Mouse (Mus musculus): ENCODE data around the gene Echs1. TPM values are rescaled to one million over a fixed set of nuclear protein-coding genes. Genes with fewer than 3 reads are reported as not detected.

The Echs1 gene
- total RNA-seq, 2 experiments from 2014 or later = 116 to 201 TPM

DNA sequence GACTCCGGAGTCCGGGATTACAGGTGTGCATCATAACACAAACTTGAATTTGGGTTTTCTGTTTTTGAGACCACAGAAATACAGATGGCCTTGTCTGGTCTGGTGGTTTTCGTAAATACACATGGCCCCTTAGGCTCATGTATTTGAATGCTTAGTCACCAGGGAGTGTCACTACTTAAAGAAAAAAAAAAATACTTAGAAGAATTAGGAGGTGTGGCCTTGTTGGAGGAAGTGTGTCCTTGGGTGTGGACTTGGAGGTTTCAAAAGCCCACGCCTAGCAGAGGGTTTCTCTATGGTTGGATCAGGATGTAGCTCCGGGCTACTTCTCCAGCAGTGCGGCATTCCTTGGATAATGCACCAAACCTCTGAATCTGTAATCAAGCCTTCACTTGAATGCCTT lies 38.6 kb downstream of the Echs1 start:
- Histone ChIP-seq H3K4me3 (no peak overlapping the region), H3K27ac (no peak overlapping the region)
- intact Hi-C loops (cut with DNase I) = loop anchor here (1.0 to 10.0 kb wide), 2 partner anchors 64 to 757 kb away; partner anchors contain the start of gene Urah
- DNase-seq = no peak
- TF ChIP-seq CTCF (IDR thresholded peaks at IDR 0.05) = no peak

GRCm38 (mm10) chr7:140070042-140070711 lies 46.1 kb downstream of the Echs1 start:
- Histone ChIP-seq H3K4me3 (peak overlapping the region; percentile 60), H3K27ac (no peak overlapping the region)
- TF ChIP-seq CTCF (IDR thresholded peaks at IDR 0.05) = no peak
- intact Hi-C loops (cut with DNase I) = loop anchor here (10.0 kb wide), 1 partner anchor 765 kb away; the partner anchor contains the start of gene Urah
- DNase-seq = peak; percentile 26

DNA sequence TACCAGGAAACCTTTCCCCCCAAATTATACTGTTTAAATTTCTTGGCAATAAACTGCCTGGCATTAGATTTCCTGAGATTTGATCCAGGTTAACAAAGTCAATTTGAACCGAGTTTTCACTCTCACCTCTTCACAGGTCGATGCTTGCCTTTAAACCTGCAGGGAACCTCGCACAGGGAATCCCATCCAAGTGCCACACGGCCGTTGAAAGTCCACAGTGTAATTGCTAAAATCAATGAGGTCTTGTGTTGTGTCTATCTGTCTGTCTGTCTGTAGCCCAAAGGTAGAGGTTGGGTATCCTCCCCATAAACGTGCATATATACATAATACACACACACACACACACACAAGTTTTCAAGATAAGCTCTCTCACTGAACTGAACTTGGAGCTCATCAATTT lies 48.9 kb downstream of the Echs1 start:
- no peak for DNase-seq
- TF ChIP-seq CTCF (IDR thresholded peaks at IDR 0.05) = no peak
- intact Hi-C loops (cut with DNase I) = loop anchor here (10.0 kb wide), 1 partner anchor 163 kb away; no protein-coding TSS in a partner anchor
- Histone ChIP-seq H3K27ac (no peak overlapping the region), H3K4me3 (no peak overlapping the region)

DNA sequence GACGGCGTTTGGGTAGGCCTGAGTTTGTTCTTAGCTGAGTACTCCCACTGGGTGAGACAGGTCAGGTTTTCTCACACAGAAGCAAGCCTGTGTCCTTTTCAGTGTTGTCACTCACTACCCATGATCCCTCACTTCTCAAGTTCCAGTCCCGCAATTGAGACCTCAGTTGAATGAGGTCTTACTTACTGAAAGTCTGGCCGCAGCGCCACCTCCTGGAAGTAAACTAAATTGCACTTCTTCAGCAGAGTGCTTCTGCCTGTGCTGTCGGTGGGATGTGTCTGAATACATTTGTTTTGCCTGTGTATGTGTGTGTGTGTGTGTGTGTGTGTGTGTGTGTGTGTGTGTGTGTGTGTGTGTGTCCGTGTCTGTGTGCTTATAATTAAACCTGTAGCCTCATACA lies 53.2 kb downstream of the Echs1 start:
- H3K27ac ChIP-seq = no peak overlapping the region
- TF ChIP-seq CTCF (IDR thresholded peaks at IDR 0.05) = peak; percentile 71
- peak; percentile 68 for DNase-seq
- no peak overlapping the region for H3K4me3 ChIP-seq
- intact Hi-C loops (cut with DNase I) = loop anchor here (10.0 kb wide), 1 partner anchor 158 kb away; no protein-coding TSS in a partner anchor

DNA sequence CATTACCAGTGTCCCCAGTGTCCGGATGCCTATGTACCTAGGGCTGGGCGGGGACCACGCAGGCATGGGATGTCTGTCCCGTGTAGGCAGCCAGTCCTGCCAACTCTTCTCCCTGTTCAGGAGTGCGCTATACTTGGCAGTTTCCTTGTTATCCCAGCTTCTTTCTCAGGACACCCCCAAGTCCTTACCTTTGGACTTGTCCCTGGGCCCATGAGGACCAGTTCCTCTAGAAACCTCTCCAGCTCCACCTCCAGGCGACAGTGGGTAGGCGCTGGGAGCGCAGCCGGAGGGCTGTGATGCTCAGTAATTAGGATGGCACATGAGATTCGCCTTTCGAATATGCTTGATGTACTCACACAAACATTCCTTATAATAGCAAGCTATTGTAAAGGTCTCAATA lies 54.0 kb downstream of the Echs1 start:
- no peak overlapping the region for H3K4me3 ChIP-seq
- intact Hi-C loops (cut with DNase I) = loop anchor here (10.0 kb wide), 1 partner anchor 158 kb away; no protein-coding TSS in a partner anchor
- no peak overlapping the region for H3K27ac ChIP-seq
- peak; percentile 35; the same call in 1 of the 2 replicates for TF ChIP-seq CTCF (IDR thresholded peaks at IDR 0.05)
- DNase-seq = peak; percentile 37

DNA sequence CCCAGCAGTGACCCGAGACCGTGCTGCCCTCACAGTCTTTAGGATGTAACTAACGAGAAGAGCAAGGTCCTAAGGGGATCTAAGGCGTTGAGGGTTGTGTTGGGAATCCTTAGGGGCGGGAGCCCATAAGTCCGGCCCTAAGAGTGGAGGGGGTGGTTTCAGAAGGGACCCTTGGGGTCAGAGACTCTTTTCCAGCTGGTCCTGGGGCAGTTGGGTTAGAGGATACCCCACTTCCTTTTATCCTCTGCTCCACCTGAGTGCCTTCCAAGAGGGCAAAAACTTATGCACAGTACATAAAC lies 54.5 kb downstream of the Echs1 start:
- DNase-seq = no peak
- intact Hi-C loops (cut with DNase I) = loop anchor here (10.0 kb wide), 1 partner anchor 157 kb away; no protein-coding TSS in a partner anchor
- Histone ChIP-seq H3K27ac (no peak overlapping the region), H3K4me3 (no peak overlapping the region)
- no peak for TF ChIP-seq CTCF (IDR thresholded peaks at IDR 0.05)

DNA sequence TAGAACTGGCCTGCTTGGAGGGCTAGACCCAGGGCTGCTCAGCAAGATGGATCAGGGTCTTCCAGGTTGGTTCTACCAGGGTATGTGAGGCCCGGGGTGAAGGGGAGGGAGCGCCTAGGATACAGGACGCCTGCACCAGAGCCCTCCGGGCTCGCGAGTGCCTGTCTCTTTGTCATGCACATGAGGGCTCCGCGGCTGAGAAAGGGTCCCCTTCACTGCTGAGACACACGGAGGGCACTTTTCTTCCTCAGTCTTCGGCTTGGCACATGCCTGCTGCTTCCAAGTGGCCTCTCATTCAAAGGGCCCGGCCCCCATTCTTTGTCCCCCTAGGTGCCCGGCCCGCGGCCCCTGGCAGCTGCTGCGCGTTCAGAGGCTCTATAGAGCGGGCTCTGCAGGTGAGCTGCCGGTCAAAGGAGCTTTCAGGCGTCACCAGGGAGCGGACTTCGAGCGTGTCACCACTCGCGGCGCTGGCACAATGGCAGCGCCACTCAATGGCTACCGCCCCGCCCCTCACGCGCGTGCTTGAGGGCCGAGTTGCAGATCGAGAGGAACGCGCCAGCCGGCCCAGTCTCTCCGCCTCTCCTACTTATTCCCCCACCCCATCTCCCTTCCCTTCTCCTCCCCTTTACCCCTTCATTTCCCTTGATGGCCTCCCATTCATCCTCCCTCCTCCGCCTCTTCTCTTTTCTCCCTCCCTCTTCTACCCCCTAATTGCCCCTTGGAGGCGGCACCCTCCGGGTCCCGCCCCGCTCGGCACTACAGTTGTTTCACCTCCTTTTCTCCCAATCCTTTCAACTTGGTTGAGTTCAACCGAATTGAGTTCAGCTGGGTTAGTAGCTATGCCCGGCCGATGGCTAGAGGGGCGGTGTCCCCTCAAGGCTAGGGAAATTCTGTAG lies 55.1 kb downstream of the Echs1 start:
- DNase-seq = peak; percentile 36
- intact Hi-C loops (cut with DNase I) = loop anchor here (1.0 to 10.0 kb wide), 2 partner anchors 90 to 156 kb away; no protein-coding TSS in a partner anchor
- Histone ChIP-seq H3K27ac (no peak overlapping the region), H3K4me3 (peak overlapping the region; percentile 58)
- no peak for TF ChIP-seq CTCF (IDR thresholded peaks at IDR 0.05)

DNA sequence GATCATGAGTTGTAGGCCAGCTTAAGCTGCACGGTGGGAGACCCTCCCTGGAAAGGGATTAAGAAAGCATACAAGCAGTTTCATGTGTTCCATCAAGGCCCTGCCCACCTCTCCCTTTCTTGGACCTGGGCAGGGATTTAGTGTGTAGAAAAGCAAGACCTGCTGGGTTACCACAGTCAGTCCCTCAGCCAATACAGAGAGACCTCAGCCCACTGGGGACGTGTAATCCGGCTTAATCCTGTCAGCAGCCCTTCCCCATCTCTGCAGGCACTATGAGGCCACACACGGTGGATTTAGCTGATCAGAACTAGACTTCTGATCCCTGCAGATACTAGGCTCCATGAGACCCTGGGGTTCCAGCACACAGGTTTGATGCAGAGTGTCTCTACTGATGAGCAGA lies 56.7 kb downstream of the Echs1 start:
- DNase-seq = no peak
- no peak for TF ChIP-seq CTCF (IDR thresholded peaks at IDR 0.05)
- H3K4me3 ChIP-seq = no peak overlapping the region
- intact Hi-C loops (cut with DNase I) = no loop called here
- no peak overlapping the region for H3K27ac ChIP-seq

DNA sequence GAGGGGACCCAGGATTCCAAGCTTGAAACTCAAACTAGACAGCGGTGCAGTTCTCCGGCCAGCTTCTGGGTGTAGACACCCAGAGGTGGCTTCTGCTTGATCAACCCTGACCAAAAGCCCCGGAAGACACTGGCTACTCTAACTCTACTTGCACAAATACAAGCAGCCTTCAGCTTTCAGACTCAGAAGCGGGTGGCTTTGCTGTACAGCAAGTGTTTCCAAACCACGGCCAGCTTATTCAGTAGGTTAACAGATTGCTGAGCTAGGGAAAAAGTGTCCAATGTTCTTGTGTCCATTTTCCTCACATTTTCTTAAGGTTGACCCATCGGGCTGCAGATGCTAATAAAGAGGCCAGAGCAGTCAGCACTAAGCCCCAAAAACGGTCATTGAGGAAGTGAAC lies 57.7 kb downstream of the Echs1 start:
- H3K4me3 ChIP-seq = peak overlapping the region; percentile 65
- intact Hi-C loops (cut with DNase I) = no loop called here
- no peak for TF ChIP-seq CTCF (IDR thresholded peaks at IDR 0.05)
- H3K27ac ChIP-seq = no peak overlapping the region
- no peak for DNase-seq

GRCm38 (mm10) chr7:140057413-140058407 lies 58.6 kb downstream of the Echs1 start:
- TF ChIP-seq CTCF (IDR thresholded peaks at IDR 0.05) = no peak
- no peak overlapping the region for H3K27ac ChIP-seq
- H3K4me3 ChIP-seq = peak overlapping the region; percentile 65
- no peak for DNase-seq
- intact Hi-C loops (cut with DNase I) = no loop called here

Other genes starting within 250 kb of the Echs1 start
- not detected for gene Kndc1, start 221.8 kb downstream of the Echs1 start, total RNA-seq (2021)
- gene Utf1, start 172.7 kb downstream of the Echs1 start, total RNA-seq (2021) = not detected
- not detected for gene 6430531B16Rik, start 137.7 kb downstream of the Echs1 start, total RNA-seq (2021)
- under 1 TPM; 0.39 to 0.43 TPM for gene Adam8, start 123.9 kb downstream of the Echs1 start, total RNA-seq (2021)
- 1 to 10 TPM; 8.4 to 8.6 TPM for gene Zfp511, start 80.1 kb downstream of the Echs1 start, total RNA-seq (2021)
- 10 to 100 TPM; 19.7 to 23.5 TPM for gene Tubgcp2, start 79.8 kb downstream of the Echs1 start, total RNA-seq (2021)
- gene Msx3, start 67.4 kb downstream of the Echs1 start, total RNA-seq (2021) = not detected
- gene Caly, start 33.9 kb downstream of the Echs1 start, total RNA-seq (2021) = under 1 TPM in 1 of 2 experiments, not detected in 1; 0.20 TPM
- not detected for gene Prap1, start 23.1 kb downstream of the Echs1 start, total RNA-seq (2021)
- 10 to 100 TPM; 35.2 to 52.0 TPM for gene Fuom, start 14.0 kb downstream of the Echs1 start, total RNA-seq (2021)
- 1 to 10 TPM; 3.6 to 5.1 TPM for gene Paox, start 677 bp downstream of the Echs1 start, total RNA-seq (2021)
- 10 to 100 TPM; 26.5 to 33.2 TPM for gene Mtg1, start 21.1 kb upstream of the Echs1 start, total RNA-seq (2021)
- gene Sprn, start 38.4 kb upstream of the Echs1 start, total RNA-seq (2021) = under 1 TPM; 0.13 to 0.50 TPM
- gene Olfr522, start 48.3 kb upstream of the Echs1 start, total RNA-seq (2021) = not detected
- not detected for gene Olfr523, start 56.7 kb upstream of the Echs1 start, total RNA-seq (2021)
- gene Olfr524, start 89.5 kb upstream of the Echs1 start, total RNA-seq (2021) = not detected
- not detected for gene Cd163l1, start 101.8 kb upstream of the Echs1 start, total RNA-seq (2021)
- gene 5830411N06Rik, start 130.8 kb upstream of the Echs1 start, total RNA-seq (2021) = not detected
- not detected for gene Olfr525, start 204.4 kb upstream of the Echs1 start, total RNA-seq (2021)
- gene Olfr527, start 217.5 kb upstream of the Echs1 start, total RNA-seq (2021) = not detected
- gene Olfr60, start 245.2 kb upstream of the Echs1 start, total RNA-seq (2021) = not detected